Mouse (Mus musculus): Measurements from ENCODE around the gene Chpf.

DNA sequence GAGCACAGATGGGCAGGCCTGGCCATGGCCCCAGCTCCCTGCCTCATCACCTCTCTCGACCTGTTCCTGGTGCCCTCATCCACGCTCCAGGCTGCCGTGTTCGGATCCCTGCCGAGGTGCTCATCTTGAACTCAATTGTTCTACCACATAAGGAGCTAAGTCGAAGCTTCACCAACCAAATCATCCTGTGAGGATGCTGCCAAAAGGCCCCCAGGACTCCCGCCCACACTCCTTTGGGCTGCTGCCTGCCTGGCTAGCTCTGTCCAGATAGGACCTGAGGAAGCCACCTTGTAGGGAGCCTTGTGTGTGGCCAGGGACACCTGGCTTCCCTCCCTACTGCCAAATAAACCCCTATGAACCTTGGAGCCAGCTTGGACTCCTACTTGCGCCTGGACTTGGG is 36.3 kb downstream of the Chpf start:
- TF ChIP-seq CTCF (IDR thresholded peaks at IDR 0.05; ENCODE audit: insufficient read depth, low read length) (no peak), POLR2A (IDR thresholded peaks at IDR 0.05; ENCODE audit: borderline replicate concordance, extremely low read depth, low read depth, low read length) (no peak)
